Mouse (Mus musculus) gastrocnemius, postnatal 14 days (tissue): ENCODE results near the gene Gm379. TPM values are rescaled to one million over a fixed set of nuclear protein-coding genes. Genes with fewer than 3 reads are reported as not detected.

Source experiments
- DNase-seq: peaks from one replicate; pipeline ENCODE4 v3.0.0; 2021; ENCODE audit warnings: mixed read lengths
- intact Hi-C: fragments of 180-260 bp; cut with DNase I; formaldehyde crosslinking; loops from one replicate; pipeline ENCODE4 v1.15.1; 2025; ENCODE audit warnings: low total_unique reads
- long read RNA-seq, 2 experiments: library from polyadenylated mRNA; stranded (forward); transcript quantifications; one replicate each; pipeline ENCODE4 v2.0.0; 2021
- total RNA-seq, 2 experiments: library from RNA; stranded (reverse); gene quantifications; 2 replicates each; pipeline ENCODE4 v1.2.3; 2021

Gene Gm379
- not detected for total RNA-seq
- long read RNA-seq, experiment 1, result 0 reads
- long read RNA-seq, experiment 2, result 0 reads

GRCm38 (mm10) chrX:108664885-108665284 lies at the start of gene Gm379:
Gene Gm379, minus strand, starts transcription at chrX:108664891.
- intact Hi-C loops, result no loop called here
- no peak for DNase-seq

- no peak for DNase-seq
- intact Hi-C loops, result no loop called here
Measured at GRCm38 (mm10) chrX:108704312-108704711, 39.6 kb upstream of the Gm379 start.

GRCm38 (mm10) chrX:108668868-108669267 lies 4.2 kb upstream of the Gm379 start:
- intact Hi-C loops, result no loop called here
- no peak for DNase-seq

GRCm38 (mm10) chrX:108621991-108622390 lies 42.7 kb downstream of the Gm379 start:
- intact Hi-C loops, result no loop called here
- DNase-seq, result no peak

GRCm38 (mm10) chrX:108620886-108621285 lies 43.8 kb downstream of the Gm379 start:
- intact Hi-C loops, result no loop called here
- DNase-seq, result no peak

Other genes with a start within 250 kb of the Gm379 start
- 1 to 10 TPM; 4.9 TPM for gene Brwd3, start 169.5 kb upstream of the Gm379 start, total RNA-seq